Mouse (Mus musculus): ENCODE data around the gene Gabrr3. TPM values are rescaled to one million over a fixed set of nuclear protein-coding genes. Genes with fewer than 3 reads are reported as not detected.
"Not testable (repeated sequence)": the region's sequence is repeated elsewhere in the genome, so short reads cannot be mapped to it uniquely, and the experiment has no call there.

Gene Gabrr3
- not detected for total RNA-seq (2021)
- long read RNA-seq, experiment 1: 0 reads
- long read RNA-seq, experiment 2: 0 reads

GRCm38 (mm10) chr16:59407032-59407431 lies at the start of gene Gabrr3:
Gene Gabrr3 (plus strand): TSS chr16:59407332.
- no peak for DNase-seq (ENCODE audit: low spot score in 2 of 2)

GRCm38 (mm10) chr16:59363893-59364292 lies 43.2 kb upstream of the Gabrr3 start, which contains the start of gene Olfr209:
Gene Olfr209 (minus strand): TSS chr16:59363993.
- DNase-seq (ENCODE audit: low spot score in 2 of 2): no peak

- DNase-seq (ENCODE audit: low spot score in 2 of 2): peak; percentile 19 to 48
These were observed 13.8 kb upstream of the Gabrr3 start for GRCm38 (mm10) chr16:59393300-59393699.

- DNase-seq (ENCODE audit: low spot score in 2 of 2): no peak
These were observed 6.0 kb upstream of the Gabrr3 start for GRCm38 (mm10) chr16:59401102-59401501.

- DNase-seq (ENCODE audit: low spot score in 2 of 2): no peak
These were observed 5.1 kb upstream of the Gabrr3 start for GRCm38 (mm10) chr16:59401985-59402384.

- peak; percentile 16 to 55 for DNase-seq (ENCODE audit: low spot score in 2 of 2)
These were observed 3.4 kb upstream of the Gabrr3 start for GRCm38 (mm10) chr16:59403684-59404083.

- DNase-seq (ENCODE audit: low spot score in 2 of 2): no peak
These were observed 2.3 kb upstream of the Gabrr3 start for GRCm38 (mm10) chr16:59404798-59405197.

- no peak for DNase-seq (ENCODE audit: low spot score in 2 of 2)
These were observed 2.2 kb downstream of the Gabrr3 start for GRCm38 (mm10) chr16:59409341-59409748.

GRCm38 (mm10) chr16:59409800-59410199 lies 2.7 kb downstream of the Gabrr3 start:
- no peak for DNase-seq (ENCODE audit: low spot score in 2 of 2)

- no peak for DNase-seq (ENCODE audit: low spot score in 2 of 2)
These were observed 6.3 kb downstream of the Gabrr3 start for GRCm38 (mm10) chr16:59413475-59413874.

GRCm38 (mm10) chr16:59420237-59420866 lies 13.2 kb downstream of the Gabrr3 start:
- no peak for DNase-seq (ENCODE audit: low spot score in 2 of 2)

- DNase-seq (ENCODE audit: low spot score in 2 of 2): peak; percentile 57 to 82
These were observed 13.7 kb downstream of the Gabrr3 start for GRCm38 (mm10) chr16:59420867-59421251.

GRCm38 (mm10) chr16:59421571-59422345 lies 14.6 kb downstream of the Gabrr3 start:
- no peak for DNase-seq (ENCODE audit: low spot score in 2 of 2)

- DNase-seq (ENCODE audit: low spot score in 2 of 2): no peak
These were observed 20.8 kb downstream of the Gabrr3 start for GRCm38 (mm10) chr16:59427960-59428359.

- DNase-seq (ENCODE audit: low spot score in 2 of 2): no peak
These were observed 26.0 kb downstream of the Gabrr3 start for GRCm38 (mm10) chr16:59433181-59433580.

GRCm38 (mm10) chr16:59444880-59445559 lies 37.9 kb downstream of the Gabrr3 start:
- DNase-seq (ENCODE audit: low spot score in 2 of 2): no peak

- DNase-seq (ENCODE audit: low spot score in 2 of 2): peak in 1 of 2 experiments; percentile 26
These were observed 41.0 kb downstream of the Gabrr3 start for GRCm38 (mm10) chr16:59448181-59448580.

- DNase-seq (ENCODE audit: low spot score in 2 of 2): no peak
These were observed 42.0 kb downstream of the Gabrr3 start for GRCm38 (mm10) chr16:59449092-59449491.

- no peak for DNase-seq (ENCODE audit: low spot score in 2 of 2)
These were observed 44.7 kb downstream of the Gabrr3 start for GRCm38 (mm10) chr16:59451813-59452212.

GRCm38 (mm10) chr16:59459259-59459861 lies 52.2 kb downstream of the Gabrr3 start:
- not testable (repeated sequence) for DNase-seq (ENCODE audit: low spot score in 2 of 2)

GRCm38 (mm10) chr16:59463567-59463966 lies 56.4 kb downstream of the Gabrr3 start:
- no peak for DNase-seq (ENCODE audit: low spot score in 2 of 2)

All from layer of hippocampus, postnatal 14 days (tissue).